Comparison of ENCODE assay signal across 12 mouse cellular contexts in the genomic region with DNA sequence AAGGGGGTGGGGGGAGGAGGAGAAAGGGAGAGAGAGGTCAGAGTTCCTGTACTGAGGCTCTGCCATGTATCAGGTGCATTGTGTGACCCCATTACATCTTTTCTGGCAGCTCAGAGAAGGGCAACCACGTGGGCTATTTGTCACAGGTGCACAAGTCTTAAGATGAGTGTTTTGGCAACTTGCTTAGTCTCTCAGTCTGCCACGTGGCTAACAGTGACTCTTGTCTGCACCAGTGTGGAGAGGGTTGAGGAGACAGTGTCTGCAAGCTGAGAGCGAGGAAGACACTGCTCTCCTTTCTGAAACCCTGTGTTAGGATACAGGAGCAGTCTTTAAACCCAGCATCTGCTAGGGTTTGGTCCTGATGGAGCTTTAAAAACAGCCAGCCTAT. TPM values are rescaled to one million over a fixed set of nuclear protein-coding genes. Genes with fewer than 3 reads are reported as not detected.
DNase-seq lines count a peak whose midpoint lies in the region; ATAC-seq and TF ChIP-seq lines count a peak whose summit lies in the region.
"Had no signal": no experiment of that assay in that cellular context is flagged by ENCODE, and none has a peak within 500 bp of the region (broad histone marks: within the 10 kb centered on the region; RNA-seq: fewer than 3 reads in every experiment).

No protein-coding gene starts in this region.

- H3K4me1 ChIP-seq in hindbrain, embryonic 14.5 days (replicated peaks; ENCODE audit: control insufficient read depth, insufficient read depth, low read length): 0 out of 2 replicates have a peak, but pooled peaks cover 4% of the 10 kb centered on the region
- peaks cover 4% of the 10 kb centered on the region; the same call in 1 of the 2 replicates for H3K4me1 ChIP-seq in hindbrain, embryonic 10.5 days (replicated peaks)
- peaks cover 17% of the 10 kb centered on the region for H3K4me1 ChIP-seq in forebrain, embryonic 15.5 days
- H3K4me1 ChIP-seq in small intestine, adult 2 months (ENCODE audit: control insufficient read depth, insufficient read depth, insufficient read length, low read length): peaks cover 14% of the 10 kb centered on the region

- WGBS in hindbrain, embryonic 14.5 days: 65% methylated on average over 3 of the region's 3 CpGs
- WGBS in hindbrain, embryonic 10.5 days: 68% methylated on average over 3 of the region's 3 CpGs
- 31% methylated on average over 3 of the region's 3 CpGs for WGBS in forebrain, embryonic 15.5 days
- 23% methylated on average over 3 of the region's 3 CpGs for WGBS in small intestine, adult 2 months

- no peaks in the 10 kb centered on the region for H3K9me3 ChIP-seq in hindbrain, embryonic 14.5 days (ENCODE audit: control insufficient read depth, low read length)
- H3K9me3 ChIP-seq in hindbrain, embryonic 10.5 days: no peaks in the 10 kb centered on the region
- H3K9me3 ChIP-seq in forebrain, embryonic 15.5 days: no peaks in the 10 kb centered on the region
- H3K9me3 ChIP-seq: midbrain, embryonic 12.5 days had no signal

- H3K9ac ChIP-seq in hindbrain, embryonic 14.5 days: no peak overlapping the region
- H3K9ac ChIP-seq in forebrain, embryonic 15.5 days (replicated peaks): no peak overlapping the region
- H3K9ac ChIP-seq: midbrain, embryonic 12.5 days had no signal

- H3K4me3 ChIP-seq in hindbrain, embryonic 14.5 days (replicated peaks; ENCODE audit: low read length): no peak overlapping the region
- no peak overlapping the region for H3K4me3 ChIP-seq in hindbrain, embryonic 10.5 days
- H3K4me3 ChIP-seq in forebrain, embryonic 15.5 days: no peak overlapping the region
- no peak overlapping the region for H3K4me3 ChIP-seq in small intestine, adult 2 months (ENCODE audit: low read depth, low read length)
- H3K4me3 ChIP-seq: midbrain, embryonic 12.5 days had no signal

- H3K4me2 ChIP-seq in hindbrain, embryonic 14.5 days (replicated peaks): no peak overlapping the region
- H3K4me2 ChIP-seq in forebrain, embryonic 15.5 days (replicated peaks): peak overlapping the region; percentile 14; the same call in 1 of the 2 replicates
- H3K4me2 ChIP-seq: midbrain, embryonic 12.5 days had no signal

- H3K27me3 ChIP-seq in hindbrain, embryonic 14.5 days (ENCODE audit: control insufficient read depth, insufficient read depth, low read length): no peaks in the 10 kb centered on the region
- H3K27me3 ChIP-seq in hindbrain, embryonic 10.5 days (ENCODE audit: insufficient read depth, poor library complexity, severe bottlenecking): no peaks in the 10 kb centered on the region
- H3K27me3 ChIP-seq in forebrain, embryonic 15.5 days: no peaks in the 10 kb centered on the region
- no peaks in the 10 kb centered on the region for H3K27me3 ChIP-seq in small intestine, adult 2 months (ENCODE audit: control insufficient read depth, insufficient read depth, low read length)
- H3K27me3 ChIP-seq: midbrain, embryonic 12.5 days had no signal

- peak; percentile 5 to 25 for DNase-seq in cerebellum, postnatal 10 days
- no peak for DNase-seq in cerebellum, postnatal 14 days
- DNase-seq in hindbrain, embryonic 14.5 days (ENCODE audit: low spot score): no peak
- no peak for DNase-seq in hindbrain, embryonic 10.5 days (ENCODE audit: low spot score)
- DNase-seq in ovary, postnatal 36 days (ENCODE audit: low spot score): no peak
- no peak for DNase-seq in right cerebral cortex, postnatal 14 days
- DNase-seq: embryo, embryonic 11 days; liver had no signal

- TF ChIP-seq POLR2A in small intestine, adult 2 months (IDR thresholded peaks at IDR 0.05; ENCODE audit: low read depth, low read length): no peak

- TF ChIP-seq CTCF in small intestine, adult 2 months (IDR thresholded peaks at IDR 0.05; ENCODE audit: extremely low read depth, insufficient read length, insufficient replicate concordance, low read depth, low read length): no peak

- no peaks in the 10 kb centered on the region for H3K36me3 ChIP-seq in hindbrain, embryonic 14.5 days (replicated peaks; ENCODE audit: control insufficient read depth, insufficient read depth)
- H3K36me3 ChIP-seq in hindbrain, embryonic 10.5 days: no peaks in the 10 kb centered on the region
- no peaks in the 10 kb centered on the region for H3K36me3 ChIP-seq in forebrain, embryonic 15.5 days
- no peaks in the 10 kb centered on the region for H3K36me3 ChIP-seq in small intestine, adult 2 months (ENCODE audit: control insufficient read depth, insufficient read depth, low read length)
- H3K36me3 ChIP-seq: midbrain, embryonic 12.5 days had no signal

- peak overlapping the region; percentile 62 for H3K27ac ChIP-seq in hindbrain, embryonic 14.5 days
- H3K27ac ChIP-seq in hindbrain, embryonic 10.5 days: no peak overlapping the region
- peak overlapping the region; percentile 87 for H3K27ac ChIP-seq in forebrain, embryonic 15.5 days (replicated peaks)
- H3K27ac ChIP-seq in small intestine, adult 2 months (ENCODE audit: insufficient read depth, low read depth, low read length): 0 out of 2 replicates have a peak overlapping the region, but pooled peaks have one; percentile 4
- H3K27ac ChIP-seq: kidney, postnatal 0 days; midbrain, embryonic 12.5 days had no signal

- peak; percentile 21; the same call in 1 of the 2 replicates for ATAC-seq in hindbrain, embryonic 14.5 days (ENCODE audit: low FRiP score)
- peak; percentile 62 for ATAC-seq in forebrain, embryonic 15.5 days (replicated peaks)

RNA-seq across cellular contexts. Expression of gene Mef2a, which starts 48.4 kb away (rescaled TPM):
- 44.9 and 48.2 TPM in 2 replicates for polyA plus RNA-seq in hindbrain, embryonic 14.5 days (2014; fragmentation: Nextera tagmentation; extraction: Ambion mirVana)
- 20.5 and 26.9 TPM in 2 replicates for polyA plus RNA-seq in hindbrain, embryonic 10.5 days (2016; fragmentation: Nextera tagmentation; extraction: Ambion mirVana)
- 37.6 TPM in 2 replicates for polyA plus RNA-seq in forebrain, embryonic 15.5 days (2015; fragmentation: Nextera tagmentation; extraction: Ambion mirVana)
- polyA plus RNA-seq in small intestine, adult 2 months (2012; rRNA removed): 6.6 and 16.0 TPM in 2 replicates

Comparison
In these comparisons a context has a peak if more than half of its experiments do, and no peak if none do; other contexts are left out.
1. DNase-seq: peak in cerebellum, postnatal 10 days (2 of 2); none in cerebellum, postnatal 14 days (0 of 2), hindbrain, embryonic 14.5 days (single experiment), hindbrain, embryonic 10.5 days (single experiment), ovary, postnatal 36 days (single experiment) and right cerebral cortex, postnatal 14 days (single experiment).